Mouse (Mus musculus): ENCODE measurements around the gene Gm28845.

DNA sequence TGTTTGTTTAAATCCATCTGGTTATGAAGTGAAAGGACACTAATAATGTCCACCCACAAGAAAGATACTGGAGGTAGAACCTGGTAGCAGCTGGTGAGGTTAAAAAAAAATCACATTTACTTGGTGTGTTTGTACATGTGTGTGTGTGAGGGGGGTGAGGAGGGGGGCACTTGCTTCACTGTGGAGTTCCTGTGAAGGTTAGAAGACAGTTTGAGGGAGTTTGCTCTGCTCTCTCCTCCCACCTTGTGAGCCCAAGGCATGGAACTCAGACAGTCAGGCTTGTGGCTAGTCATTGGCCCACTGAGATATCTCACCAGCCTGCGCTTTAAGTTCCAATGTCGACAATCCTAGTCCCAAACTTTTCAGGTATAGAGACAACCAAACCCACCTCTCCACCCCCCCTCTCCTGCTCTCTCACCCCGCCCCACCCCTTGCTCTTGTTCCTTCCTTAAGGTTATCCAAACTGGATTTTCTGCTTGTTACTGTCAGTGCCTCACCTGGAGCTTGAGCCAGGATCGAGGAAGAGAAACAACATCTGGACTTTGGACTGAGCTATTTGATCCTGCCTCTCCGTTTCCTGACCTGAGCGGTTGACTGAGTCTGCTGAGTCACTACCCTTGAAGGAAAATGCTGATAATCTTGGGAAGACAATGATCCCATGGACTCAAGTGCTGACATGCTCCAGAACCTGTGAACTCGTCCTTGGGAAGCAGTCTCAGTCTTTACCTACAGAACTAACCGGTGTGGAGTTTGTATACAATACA, 1.0 kb downstream of the Gm28845 start:
- no peak for TF ChIP-seq CTCF (IDR thresholded peaks at IDR 0.05; ENCODE audit: low read depth)
- TF ChIP-seq EP300 (IDR thresholded peaks at IDR 0.05; ENCODE audit: low read depth): no peak
